Mouse (Mus musculus) thymus, postnatal 0 days (tissue): Measurements from ENCODE around the gene Slc35c2. TPM values are rescaled to one million over a fixed set of nuclear protein-coding genes. Genes with fewer than 3 reads are reported as not detected.

Experiments used
- DNase-seq: peaks from one replicate; pipeline ENCODE4 v3.0.0-alpha.2; 2015; ENCODE audit warnings: low spot score
- polyA plus RNA-seq: library from polyadenylated mRNA; unstranded; fragments of >200 nt; fragmentation: Nextera tagmentation; extraction: Ambion mirVana; gene quantifications from 2 replicates; pipeline ENCODE4 v1.2.1, GENCODE M21; 2015

Slc35c2 gene
- 49.5 and 49.6 TPM in 2 replicates for polyA plus RNA-seq

DNA sequence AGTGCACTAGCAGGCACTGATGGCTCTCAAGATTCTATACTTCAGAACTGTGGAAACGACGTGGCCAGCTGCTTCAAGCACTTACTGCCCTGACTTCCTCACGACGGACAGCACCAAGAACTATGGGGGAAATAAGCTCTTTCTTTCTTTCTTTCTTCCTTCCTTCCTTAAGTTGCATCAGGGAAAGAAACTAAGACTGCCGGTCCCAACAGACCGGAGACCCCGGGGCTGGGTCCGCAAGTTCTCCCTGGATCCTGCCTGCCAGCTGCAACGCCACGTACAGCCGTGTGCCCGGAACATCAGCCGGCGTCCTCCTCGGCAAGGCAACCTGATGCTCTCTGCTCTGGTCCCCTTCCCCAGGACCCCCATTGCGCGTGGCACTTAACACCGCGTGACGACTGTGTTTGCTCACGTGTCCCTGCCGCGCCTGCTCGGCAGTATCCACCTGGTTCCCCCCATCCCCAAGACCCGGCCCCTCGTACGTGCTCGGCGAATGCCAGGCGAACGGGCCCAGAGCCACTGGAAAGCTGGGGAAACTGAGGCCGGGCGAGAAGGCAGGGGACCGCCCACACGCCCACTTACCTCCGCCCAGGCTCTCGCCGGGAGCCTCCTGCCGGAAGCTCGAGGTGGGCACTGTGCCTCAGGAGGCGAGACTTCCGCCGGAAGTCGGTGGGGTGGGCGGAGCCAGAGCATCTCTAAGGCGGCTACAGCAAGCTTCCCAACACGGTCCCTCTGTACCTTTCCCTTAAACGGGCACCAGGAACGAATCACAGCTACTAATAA, at the start of gene Slc35c2:
Gene Slc35c2, minus strand, starts transcription at position 668 of the 783 bp plus-strand sequence.
- DNase-seq, result peak; percentile 89

DNA sequence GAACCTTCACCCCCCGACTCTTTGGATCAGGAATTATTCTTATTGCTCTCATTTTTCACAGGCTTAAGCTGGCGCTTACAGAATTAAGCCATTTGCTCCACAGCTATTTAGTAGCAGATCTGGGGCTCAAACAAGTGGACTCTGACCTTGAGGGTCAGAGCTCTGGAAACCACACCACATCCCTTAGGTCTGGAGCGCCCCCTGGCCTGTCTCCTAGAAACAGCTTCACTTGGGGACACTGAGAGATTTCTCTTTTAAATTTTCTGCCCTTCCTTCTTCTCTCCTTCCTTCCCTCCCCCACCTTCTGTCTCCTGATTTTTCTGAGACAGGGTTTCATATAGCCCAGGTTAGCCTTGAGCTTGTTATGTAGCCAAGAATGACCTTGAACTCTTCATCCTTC, 49.5 kb upstream of the Slc35c2 start:
- DNase-seq, result no peak

DNA sequence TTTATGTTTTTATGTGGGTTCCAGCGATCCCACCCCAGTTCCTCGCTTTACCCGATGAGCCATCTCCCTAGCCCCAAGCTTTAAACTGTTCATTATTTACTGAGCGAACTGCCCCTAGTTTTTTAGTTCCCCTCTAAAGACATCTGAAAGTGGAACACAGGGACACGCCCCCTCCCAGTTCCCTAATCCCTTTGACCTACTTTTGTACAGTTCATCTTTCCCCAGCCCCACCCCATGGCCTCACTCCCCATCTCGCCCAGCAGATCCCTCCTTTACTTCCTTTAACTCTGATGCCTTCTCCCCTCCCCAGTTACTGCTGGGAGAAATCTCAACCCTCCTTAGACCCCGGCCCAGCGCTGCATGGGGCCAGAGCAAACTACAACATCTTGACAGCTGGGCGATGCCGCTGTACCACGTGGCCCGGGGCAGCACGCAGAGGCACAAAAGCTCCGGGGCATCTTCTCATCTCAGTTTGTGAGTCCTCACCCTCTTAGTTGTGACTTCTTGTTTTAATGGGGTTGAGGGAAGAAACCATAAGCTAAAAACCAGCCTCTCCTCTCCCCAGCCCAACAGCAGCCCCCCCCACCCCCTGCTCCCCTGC, 45.0 kb upstream of the Slc35c2 start:
- no peak for DNase-seq

DNA sequence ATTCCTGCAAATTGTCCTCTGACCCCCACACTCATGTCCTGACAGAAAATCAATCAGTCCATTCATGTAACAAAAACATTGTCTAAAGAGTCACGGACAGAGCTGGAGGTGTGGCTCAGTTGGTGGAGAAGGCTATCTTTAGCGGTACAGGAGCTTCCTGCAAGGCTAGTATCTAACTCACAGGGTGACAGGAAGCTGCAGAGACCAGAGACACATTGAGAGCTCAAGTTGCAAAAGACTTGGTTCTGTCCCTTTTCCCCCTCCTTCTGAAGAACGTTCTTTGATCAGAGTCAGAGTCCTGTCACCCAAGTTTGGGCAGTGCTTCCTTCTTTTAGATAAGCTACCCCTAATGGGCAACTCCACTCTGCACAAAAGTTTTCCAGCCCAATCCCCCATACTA, 42.0 kb upstream of the Slc35c2 start:
- DNase-seq, result no peak

DNA sequence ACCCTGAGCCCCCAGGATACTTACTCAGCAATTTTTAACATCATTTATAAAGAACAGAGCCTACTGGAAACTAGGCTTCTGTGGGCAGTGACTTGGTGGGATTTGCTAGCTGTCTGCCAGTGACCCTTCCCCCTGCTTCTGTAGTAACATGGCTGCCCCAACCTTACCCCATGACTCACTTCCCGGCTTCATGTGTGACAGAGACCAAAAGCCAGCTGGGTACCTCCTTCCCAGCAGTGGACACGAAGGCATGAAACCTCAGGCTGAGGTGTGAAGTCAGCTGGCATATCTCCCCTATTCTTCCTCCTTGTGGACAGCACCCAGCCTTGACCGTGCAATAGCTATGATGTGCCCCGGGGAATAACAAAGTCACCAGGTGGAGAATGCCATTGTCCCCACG, 41.1 kb upstream of the Slc35c2 start:
- no peak for DNase-seq

DNA sequence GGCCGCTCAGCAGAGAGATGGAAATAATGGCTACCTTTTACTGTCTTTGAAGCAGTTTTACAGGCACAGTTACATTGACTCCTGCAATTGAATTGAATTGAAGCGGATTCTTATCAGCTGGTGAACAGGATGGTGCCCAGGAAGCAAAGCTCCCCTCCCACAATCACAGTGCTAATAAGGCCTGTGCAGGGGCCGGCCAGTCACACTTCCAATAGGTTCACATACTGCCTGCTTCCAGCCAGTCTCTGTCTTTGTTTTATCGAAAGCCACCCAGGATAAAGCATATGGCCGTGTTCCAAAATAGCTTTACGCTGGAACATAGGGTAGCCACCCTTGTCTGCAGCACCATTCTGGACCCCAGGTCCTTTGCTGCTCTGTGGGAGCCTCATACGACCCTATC, 39.7 kb upstream of the Slc35c2 start:
- no peak for DNase-seq

GRCm38 (mm10) chr2:165326304-165327190, 38.9 kb upstream of the Slc35c2 start, which contains the start of gene Elmo2:
TSS of gene Elmo2 (minus strand) at chr2:165326479.
- peak; percentile 98 for DNase-seq

GRCm38 (mm10) chr2:165325521-165326303, 38.0 kb upstream of the Slc35c2 start:
- no peak for DNase-seq

DNA sequence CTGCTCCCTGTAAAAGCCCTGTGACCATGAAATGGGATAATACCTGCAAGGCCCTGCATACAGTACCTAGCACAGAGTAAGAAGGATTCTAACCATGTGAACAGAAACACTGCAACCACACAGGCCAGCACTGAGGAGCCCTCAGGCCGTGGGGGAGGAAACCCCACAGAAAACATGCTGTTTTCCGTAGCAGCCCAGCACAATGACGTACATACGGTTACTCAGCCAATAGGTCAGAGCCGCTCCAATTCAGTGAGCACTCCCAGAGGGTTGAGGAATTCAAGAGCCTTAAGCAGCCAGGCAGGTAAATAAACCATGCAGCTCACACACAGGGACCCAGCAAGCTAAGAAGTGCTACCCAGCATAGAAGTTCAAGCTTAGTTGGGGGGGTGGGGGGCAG, 36.3 kb upstream of the Slc35c2 start:
- DNase-seq, result no peak

GRCm38 (mm10) chr2:165323484-165323883, 35.8 kb upstream of the Slc35c2 start:
- no peak for DNase-seq

DNA sequence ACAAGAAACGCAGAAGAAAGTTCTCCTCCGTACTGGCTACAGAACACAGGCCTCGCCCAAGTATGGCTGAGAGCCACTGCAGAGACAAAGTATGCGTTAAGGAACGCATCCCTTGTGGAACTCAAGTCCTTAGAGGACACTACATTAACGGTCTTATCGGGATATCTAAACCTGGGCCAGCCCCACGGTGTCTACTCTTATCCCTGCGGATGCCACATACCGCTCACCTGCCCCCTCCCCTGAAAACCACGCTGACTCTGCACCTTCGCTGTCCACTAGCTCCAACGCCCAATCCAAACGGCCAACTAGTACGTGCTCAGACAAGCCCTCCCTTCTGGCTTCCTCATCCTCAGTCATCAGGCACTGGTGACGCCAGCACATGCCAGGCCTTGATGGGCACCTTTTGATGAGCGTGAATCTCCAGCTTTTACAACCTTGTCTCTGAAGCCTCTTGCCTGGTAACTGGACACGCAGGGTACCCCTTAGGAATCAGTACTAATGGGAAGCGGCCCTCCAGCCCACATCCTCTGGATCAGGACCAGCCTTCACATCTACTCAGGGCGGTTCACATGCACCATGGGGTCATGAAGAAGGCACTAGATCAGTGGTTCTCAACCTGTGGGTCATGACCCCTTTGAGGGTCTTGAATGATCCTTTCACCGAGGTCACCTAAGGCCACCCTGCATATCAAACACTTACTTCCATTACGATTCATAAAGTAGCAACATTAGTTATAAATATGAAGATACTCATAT, 34.5 kb upstream of the Slc35c2 start:
- DNase-seq, result no peak

GRCm38 (mm10) chr2:165321381-165321888, 33.8 kb upstream of the Slc35c2 start:
- peak; percentile 28 for DNase-seq

DNA sequence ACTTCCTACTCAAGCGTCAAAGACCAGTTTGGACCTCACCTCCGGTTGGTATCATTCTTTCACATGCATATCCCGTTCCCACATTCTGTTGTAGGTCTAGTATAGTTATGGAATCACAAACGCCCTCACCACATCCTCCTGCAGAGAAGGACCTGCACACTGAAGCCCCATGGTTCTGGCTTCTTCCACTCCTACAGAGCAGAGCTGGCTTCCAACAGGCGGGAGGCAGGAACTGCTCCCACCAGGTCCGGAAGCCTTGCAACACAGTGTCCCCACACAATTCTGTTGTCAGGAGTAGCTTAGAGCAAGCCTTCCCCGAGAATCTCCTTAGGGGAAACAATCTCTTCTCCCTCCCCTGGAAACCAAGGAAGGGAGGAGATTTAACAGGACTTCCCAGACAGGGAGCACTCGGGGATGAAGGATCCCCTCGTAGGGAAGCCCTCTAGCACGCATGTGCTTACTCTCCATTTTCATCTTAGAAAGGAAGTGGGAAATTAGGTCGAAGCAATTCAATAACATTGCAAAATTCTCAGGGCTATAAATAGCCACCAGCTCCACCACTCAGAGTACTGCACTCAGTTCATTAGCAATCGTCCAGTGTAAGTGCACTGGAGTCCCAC, 33.0 kb upstream of the Slc35c2 start:
- DNase-seq, result no peak

GRCm38 (mm10) chr2:165319503-165319902, 31.8 kb upstream of the Slc35c2 start:
- DNase-seq, result no peak

GRCm38 (mm10) chr2:165318941-165319340, 31.3 kb upstream of the Slc35c2 start:
- no peak for DNase-seq

DNA sequence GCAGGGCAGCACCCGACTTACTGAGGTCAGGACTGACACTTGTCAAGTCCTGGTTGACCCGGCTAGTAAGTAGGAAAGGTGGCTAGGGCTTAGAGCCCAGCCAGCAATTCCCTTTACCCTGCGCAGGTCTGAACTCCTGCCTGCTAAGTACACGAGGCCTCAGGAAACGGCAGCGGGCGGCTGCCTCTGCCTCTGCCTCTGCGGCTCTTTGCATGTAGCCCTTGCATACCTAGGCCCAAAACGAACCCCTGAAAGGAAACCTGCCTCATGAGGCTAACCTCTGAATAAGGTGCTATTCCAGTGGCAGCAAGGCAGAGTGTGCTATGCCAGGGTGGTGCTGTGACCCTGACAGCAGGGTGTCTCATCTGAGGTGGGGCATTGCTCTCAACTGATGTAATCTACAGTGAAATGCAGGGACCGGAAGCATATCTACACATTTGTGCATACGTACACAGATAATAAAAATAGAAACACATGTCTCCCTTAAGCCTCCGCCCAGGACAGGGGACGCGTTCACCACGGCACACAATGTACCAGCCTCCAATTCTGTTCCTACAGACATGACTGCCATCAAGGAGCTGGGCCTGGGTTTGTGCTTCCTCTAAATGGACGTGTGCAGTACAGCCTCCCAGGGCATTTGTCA, 30.1 kb upstream of the Slc35c2 start:
- no peak for DNase-seq

- DNase-seq, result no peak
Observed at GRCm38 (mm10) chr2:165316837-165317473, 29.3 kb upstream of the Slc35c2 start.

- no peak for DNase-seq
Observed at GRCm38 (mm10) chr2:165316204-165316603, 28.5 kb upstream of the Slc35c2 start.

DNA sequence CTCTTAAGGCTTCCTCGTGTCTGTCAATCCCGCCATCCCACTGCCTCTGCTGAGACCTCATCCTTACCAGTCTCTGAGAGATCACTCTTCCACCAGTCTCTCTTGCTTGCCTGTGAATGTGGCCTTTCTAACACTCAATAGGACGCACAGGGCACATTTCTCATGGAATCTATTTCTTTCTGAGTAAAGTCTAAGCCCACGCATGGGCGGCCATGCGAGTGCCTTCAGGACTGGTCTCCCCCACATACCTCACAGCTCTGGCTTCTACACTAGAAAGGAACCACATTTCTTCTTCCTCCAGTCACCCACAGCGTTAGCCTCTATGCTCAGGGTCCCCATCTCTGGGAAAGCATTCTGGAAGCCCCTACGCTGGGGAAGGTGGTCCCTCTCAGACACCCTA, 26.5 kb upstream of the Slc35c2 start:
- no peak for DNase-seq
